Comparison of ENCODE assay signal across 8 mouse cellular contexts in genomic region chr15:85655751-85656167, GRCm38 (mm10).
A peak's percentile ranks its signal among the peaks of the same experiment; 100 is the strongest.
DNase-seq lines count a peak whose midpoint lies in the region; ATAC-seq and TF ChIP-seq lines count a peak whose summit lies in the region.

No protein-coding gene starts in this region.

- H3K4me3 ChIP-seq in hindbrain, embryonic 12.5 days: no peak overlapping the region
- peak overlapping the region; percentile 30 for H3K4me3 ChIP-seq in olfactory bulb, adult 2 months (ENCODE audit: insufficient read depth, low read depth, low read length)

- TF ChIP-seq CTCF in olfactory bulb, adult 2 months (IDR thresholded peaks at IDR 0.05; ENCODE audit: insufficient read depth, low read depth, low read length): no peak

- no peak for TF ChIP-seq POLR2A in olfactory bulb, adult 2 months (IDR thresholded peaks at IDR 0.05; ENCODE audit: insufficient read depth, low read depth, low read length)

- H3K4me2 ChIP-seq in hindbrain, embryonic 12.5 days (replicated peaks): peak overlapping the region; percentile 46; the same call in 1 of the 2 replicates

- peak; percentile 46 to 59 for DNase-seq in heart, adult 18-20 months
- DNase-seq in heart, adult 8-10 months (ENCODE audit: low spot score): no peak
- DNase-seq in retina, postnatal 1 day: peak; percentile 78
- DNase-seq in retina, embryonic 14.5 days (ENCODE audit: low spot score): no peak
- no peak for DNase-seq in urinary bladder, adult 18-20 months (ENCODE audit: low spot score in 2 of 2)
- DNase-seq in urinary bladder, postnatal 4 days (ENCODE audit: low spot score in 2 of 2): no peak

- ATAC-seq in hindbrain, embryonic 12.5 days (ENCODE audit: low FRiP score): peak; percentile 70

- H3K9ac ChIP-seq in hindbrain, embryonic 12.5 days: peak overlapping the region; percentile 39; the same call in 1 of the 2 replicates

- 43% methylated on average over 6 of the region's 6 CpGs for WGBS in hindbrain, embryonic 12.5 days
- WGBS in olfactory bulb, adult 2 months: 17% methylated on average over 6 of the region's 6 CpGs

- H3K36me3 ChIP-seq in hindbrain, embryonic 12.5 days: no peaks in the 10 kb centered on the region

- peaks cover 89% of the 10 kb centered on the region for H3K27me3 ChIP-seq in hindbrain, embryonic 12.5 days

- H3K27ac ChIP-seq in hindbrain, embryonic 12.5 days: peak overlapping the region; percentile 97
- H3K27ac ChIP-seq in olfactory bulb, adult 2 months (ENCODE audit: insufficient read depth, low read depth, low read length): peak overlapping the region; percentile 88

- H3K9me3 ChIP-seq in hindbrain, embryonic 12.5 days (replicated peaks): no peaks in the 10 kb centered on the region

- peaks cover 49% of the 10 kb centered on the region for H3K4me1 ChIP-seq in hindbrain, embryonic 12.5 days
- H3K4me1 ChIP-seq in olfactory bulb, adult 2 months (ENCODE audit: control insufficient read depth, insufficient read depth, low read length): peaks cover 52% of the 10 kb centered on the region

Comparison
In these comparisons a context has a peak if more than half of its experiments do, and no peak if none do; other contexts are left out.
1. DNase-seq: peak in heart, adult 18-20 months (2 of 2) and retina, postnatal 1 day (single experiment); none in heart, adult 8-10 months (single experiment), retina, embryonic 14.5 days (single experiment), urinary bladder, adult 18-20 months (0 of 2) and urinary bladder, postnatal 4 days (0 of 2).